Mouse (Mus musculus) brown adipose tissue, adult 24 weeks (tissue): Measurements from ENCODE around the gene Rnf186. TPM values are rescaled to one million over a fixed set of nuclear protein-coding genes. Genes with fewer than 3 reads are reported as not detected.

ENCODE experiments used
- H3K27ac ChIP-seq: fragments of 200-500 bp; replicated peaks from 2 replicates; pipeline ENCODE4 v1.5.1; 2012; ENCODE audit warnings: low read depth, mild to moderate bottlenecking, low read length
- H3K4me1 ChIP-seq: fragments of 200-500 bp; 2 replicates; pipeline ENCODE4 v1.6.1; 2012; ENCODE audit warnings: low read length, mixed read lengths; ENCODE audit not compliant: control insufficient read depth, insufficient read depth, insufficient read length
- H3K4me3 ChIP-seq: fragments of 200-500 bp; 2 replicates; pipeline ENCODE4 v1.5.1; 2012; ENCODE audit warnings: low read depth, mild to moderate bottlenecking, low read length, moderate library complexity; ENCODE audit not compliant: insufficient read depth
- polyA plus RNA-seq: library from polyadenylated mRNA; stranded (reverse); fragments of >200 nt; gene quantifications from 2 replicates; pipeline ENCODE4 v1.2.4, GENCODE M21; 2012; ENCODE audit not compliant: missing spikeins, insufficient read depth, insufficient read length

Gene Rnf186
- not detected in 2 replicates for polyA plus RNA-seq

DNA sequence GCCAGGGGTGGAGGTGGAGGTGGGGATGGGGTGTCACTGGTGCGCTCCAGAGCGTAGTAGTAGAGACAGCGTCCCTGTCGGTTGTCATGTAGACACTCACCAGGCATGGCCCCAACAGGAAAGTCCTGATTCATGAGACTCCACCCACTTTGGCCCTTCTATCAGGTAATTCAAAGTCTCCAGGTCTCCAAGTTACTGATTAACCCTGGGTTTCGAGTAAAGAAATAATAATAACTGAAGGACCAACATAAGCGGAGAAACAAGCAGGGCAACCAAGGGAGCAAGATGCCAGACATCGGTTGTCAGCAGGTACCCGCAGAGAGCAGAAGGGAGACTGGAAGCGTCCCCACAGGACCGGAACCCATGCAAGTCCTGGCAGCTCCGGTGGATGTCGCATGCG is at the start of gene Rnf186:
TSS of gene Rnf186 (plus strand) at position 247 of the 400 bp plus-strand sequence.
- H3K4me1 ChIP-seq = no peaks in the 10 kb centered on the region
- H3K4me3 ChIP-seq = no peak within 1 kb of the TSS
- no peak within 1 kb of the TSS for H3K27ac ChIP-seq

- H3K4me1 ChIP-seq = peaks cover 3% of the 10 kb centered on the region; the same call in 1 of the 2 replicates
- no peak overlapping the region for H3K27ac ChIP-seq
- H3K4me3 ChIP-seq = no peak overlapping the region
Measured at GRCm38 (mm10) chr4:138917282-138917681, 49.6 kb upstream of the Rnf186 start.

DNA sequence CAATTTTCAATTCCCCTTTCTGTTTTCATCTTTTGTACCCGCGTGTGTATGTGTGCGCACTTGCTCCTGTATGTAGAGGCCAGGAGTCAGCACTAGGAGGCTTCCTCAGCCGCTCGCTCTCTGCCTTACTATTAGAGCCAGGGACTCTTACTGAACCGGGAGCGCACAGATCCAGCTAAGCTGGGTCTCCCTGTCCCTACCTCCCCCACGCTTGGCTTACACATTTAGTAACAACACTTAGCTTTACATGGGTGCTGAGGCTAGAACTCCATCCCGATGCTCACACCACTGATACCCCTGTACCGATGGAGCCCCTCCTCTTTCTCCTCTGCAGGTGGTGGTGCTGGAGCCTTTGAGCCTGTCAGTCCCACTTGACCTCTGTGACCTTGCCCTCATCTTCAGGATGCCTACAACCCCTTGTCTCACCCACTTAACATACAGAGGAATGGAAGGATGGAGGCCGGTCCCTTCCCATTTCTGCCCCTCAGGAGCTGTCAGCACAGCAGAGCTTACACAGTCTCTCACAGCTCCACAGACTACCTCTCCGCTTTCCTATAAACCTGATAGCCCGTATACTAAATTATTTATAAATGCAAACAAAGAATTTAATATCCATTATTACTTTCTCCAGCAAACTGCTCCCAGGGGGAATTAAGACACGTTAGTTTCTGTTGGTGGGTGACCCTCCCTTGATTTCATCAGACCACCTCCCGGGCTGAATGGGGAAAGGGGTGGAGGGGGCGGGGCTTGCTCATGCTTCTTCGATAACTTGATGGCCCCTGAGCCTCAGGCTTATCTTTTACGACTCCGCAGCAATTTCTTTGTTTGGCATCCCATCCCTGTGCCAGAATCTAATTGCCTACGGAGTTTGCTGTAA is 45.4 kb upstream of the Rnf186 start:
- Histone ChIP-seq H3K27ac (no peak overlapping the region), H3K4me3 (no peak overlapping the region), H3K4me1 (no peaks in the 10 kb centered on the region)

GRCm38 (mm10) chr4:138922131-138922459 is 44.8 kb upstream of the Rnf186 start:
- Histone ChIP-seq H3K4me3 (no peak overlapping the region), H3K4me1 (no peaks in the 10 kb centered on the region), H3K27ac (no peak overlapping the region)

DNA sequence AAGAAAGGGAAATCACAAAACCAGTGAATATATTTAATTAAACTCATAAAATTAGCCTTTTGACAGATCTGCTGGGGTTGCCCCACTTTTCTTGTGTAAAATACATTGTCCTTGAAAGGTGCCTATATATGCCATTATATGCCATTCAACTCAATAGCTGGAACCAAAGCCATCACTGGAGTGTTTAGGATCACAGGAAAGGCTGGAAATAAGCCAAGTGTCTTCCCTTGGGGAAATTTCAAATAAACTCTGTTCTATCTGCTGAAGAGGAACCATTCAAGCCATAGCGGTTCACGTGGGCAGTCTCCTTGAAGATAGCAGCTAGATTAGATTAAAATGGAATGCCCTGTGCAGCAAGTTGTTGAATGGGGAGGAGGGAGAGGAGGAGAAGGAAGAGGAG is 41.4 kb upstream of the Rnf186 start:
- H3K4me3 ChIP-seq = no peak overlapping the region
- no peak overlapping the region for H3K27ac ChIP-seq
- H3K4me1 ChIP-seq = no peaks in the 10 kb centered on the region

DNA sequence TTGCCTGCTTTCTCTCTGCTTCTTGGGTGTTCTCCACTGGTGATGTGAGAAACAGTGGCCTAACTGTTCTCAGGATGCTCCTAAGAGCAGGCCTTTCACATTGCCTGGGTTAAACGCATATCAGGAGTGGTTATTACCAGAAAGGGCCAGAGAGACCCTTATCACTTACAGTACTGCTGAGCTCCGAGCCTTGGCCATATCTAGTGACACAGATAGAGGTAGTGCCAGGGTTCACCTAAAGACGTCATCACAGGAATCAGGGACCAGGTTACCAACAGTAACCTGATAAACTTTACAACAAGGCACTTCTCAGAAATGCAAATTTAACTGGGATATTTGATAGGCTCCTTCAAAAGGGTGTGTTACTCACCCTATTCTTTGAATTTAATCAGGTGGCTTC is 33.0 kb upstream of the Rnf186 start:
- Histone ChIP-seq H3K4me1 (no peaks in the 10 kb centered on the region), H3K27ac (no peak overlapping the region), H3K4me3 (no peak overlapping the region)

GRCm38 (mm10) chr4:138934456-138935145 is 32.3 kb upstream of the Rnf186 start:
- H3K4me3 ChIP-seq = no peak overlapping the region
- peaks cover 2% of the 10 kb centered on the region for H3K4me1 ChIP-seq
- H3K27ac ChIP-seq = no peak overlapping the region

GRCm38 (mm10) chr4:138938495-138939269 is 28.2 kb upstream of the Rnf186 start:
- H3K27ac ChIP-seq = no peak overlapping the region
- no peak overlapping the region for H3K4me3 ChIP-seq
- peaks cover 2% of the 10 kb centered on the region for H3K4me1 ChIP-seq

- H3K27ac ChIP-seq = no peak overlapping the region
- no peak overlapping the region for H3K4me3 ChIP-seq
- peaks cover 2% of the 10 kb centered on the region for H3K4me1 ChIP-seq
Measured at GRCm38 (mm10) chr4:138939481-138939880, 27.4 kb upstream of the Rnf186 start.

GRCm38 (mm10) chr4:138941401-138941800 is 25.5 kb upstream of the Rnf186 start:
- peaks cover 2% of the 10 kb centered on the region for H3K4me1 ChIP-seq
- H3K4me3 ChIP-seq = no peak overlapping the region
- no peak overlapping the region for H3K27ac ChIP-seq

GRCm38 (mm10) chr4:138941966-138942365 is 24.9 kb upstream of the Rnf186 start:
- Histone ChIP-seq H3K4me3 (no peak overlapping the region), H3K4me1 (peaks cover 2% of the 10 kb centered on the region), H3K27ac (no peak overlapping the region)

DNA sequence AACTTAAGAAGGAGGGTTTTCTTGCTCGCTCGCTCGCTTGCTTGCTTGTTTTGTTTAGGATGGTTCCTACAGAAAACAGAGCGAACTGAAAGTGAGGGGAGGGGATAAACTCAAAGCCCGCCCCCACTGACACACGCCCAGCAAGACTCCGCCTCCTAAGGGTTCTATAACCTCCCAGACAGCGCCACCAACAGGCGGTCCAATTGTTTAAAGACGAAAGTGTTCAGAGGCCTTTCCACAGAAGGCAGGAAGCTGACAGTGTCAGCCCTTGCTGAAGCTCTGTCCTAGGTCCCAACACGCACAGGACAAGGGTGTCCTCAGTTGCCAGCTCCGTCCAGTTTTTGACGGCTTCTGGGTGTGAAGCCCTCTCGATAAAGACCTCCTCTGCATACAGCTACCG is 23.2 kb upstream of the Rnf186 start:
- H3K27ac ChIP-seq = no peak overlapping the region
- peak overlapping the region; percentile 54 for H3K4me3 ChIP-seq
- H3K4me1 ChIP-seq = peaks cover 2% of the 10 kb centered on the region

- Histone ChIP-seq H3K4me3 (no peak overlapping the region), H3K4me1 (no peaks in the 10 kb centered on the region), H3K27ac (no peak overlapping the region)
Measured at GRCm38 (mm10) chr4:138948257-138948656, 18.7 kb upstream of the Rnf186 start.

GRCm38 (mm10) chr4:138958612-138959011 is 8.3 kb upstream of the Rnf186 start:
- Histone ChIP-seq H3K27ac (no peak overlapping the region), H3K4me3 (no peak overlapping the region), H3K4me1 (no peaks in the 10 kb centered on the region)

DNA sequence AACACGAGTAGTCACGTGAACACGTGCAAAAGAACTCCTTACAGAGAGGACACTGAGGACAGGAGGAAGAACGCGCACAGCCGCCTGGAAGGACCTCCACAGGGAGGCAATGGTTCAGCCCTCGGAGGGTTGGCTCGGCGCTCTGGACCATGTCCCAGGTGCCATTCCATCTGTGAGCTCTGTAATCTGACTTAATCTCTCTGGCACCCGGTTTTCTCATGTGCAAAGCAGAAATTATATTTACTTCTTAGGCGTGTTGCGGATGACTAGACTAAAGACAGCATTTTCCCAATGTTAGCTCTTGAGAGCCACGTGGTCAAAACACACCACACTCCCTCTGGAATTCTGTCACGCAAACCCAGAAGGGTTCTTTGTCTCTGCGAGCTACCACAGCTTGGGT is 7.8 kb upstream of the Rnf186 start:
- H3K27ac ChIP-seq = no peak overlapping the region

More for the DNA sequence above, 7.8 kb upstream of the Rnf186 start:
- Histone ChIP-seq H3K4me1 (no peaks in the 10 kb centered on the region), H3K4me3 (no peak overlapping the region)
